Mouse (Mus musculus) common myeloid progenitor, adult 5-6 weeks (primary cell): Measurements from ENCODE around the gene Rcan1. TPM values are rescaled to one million over a fixed set of nuclear protein-coding genes. Genes with fewer than 3 reads are reported as not detected.
A peak's percentile ranks its signal among the peaks of the same experiment; 100 is the strongest.
"Not testable (repeated sequence)": the region's sequence is repeated elsewhere in the genome, so short reads cannot be mapped to it uniquely, and the experiment has no call there.

Experiments used
- ATAC-seq: replicated peaks from 2 replicates; pipeline ENCODE4 v1.8.0; 2016; ENCODE audit warnings: low read depth, mild to moderate bottlenecking, moderate TSS enrichment, inconsistent platforms; ENCODE audit not compliant: poor library complexity, severe bottlenecking
- total RNA-seq: library from RNA; stranded (forward); fragments of 200-1000, 187-1606 nt; gene quantifications from 2 replicates; pipeline ENCODE4 v1.2.3, GENCODE M21; 2017

The Rcan1 gene
- total RNA-seq, 1 experiment from 2014 or later, result 7.6 TPM

DNA sequence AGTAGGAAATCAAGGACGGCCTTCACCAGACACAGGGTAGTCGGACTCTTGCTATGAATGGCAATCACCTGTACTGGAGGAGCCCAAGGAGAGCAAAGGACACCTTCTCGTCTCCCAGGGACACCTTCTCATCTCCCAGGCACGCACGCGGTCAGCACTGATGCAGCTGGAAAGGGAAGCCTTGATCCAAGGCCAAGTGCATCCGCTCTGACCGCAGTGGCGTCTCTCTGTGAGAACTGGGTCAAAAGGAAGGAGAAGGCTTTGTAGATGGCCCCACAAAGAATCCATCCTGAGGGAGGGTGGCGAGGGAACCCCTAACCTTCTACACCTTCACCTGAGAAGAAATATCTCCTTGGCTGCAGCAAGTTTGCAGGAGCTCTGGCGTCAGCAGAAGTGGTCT lies 28.5 kb downstream of the Rcan1 start:
- no peak for ATAC-seq

DNA sequence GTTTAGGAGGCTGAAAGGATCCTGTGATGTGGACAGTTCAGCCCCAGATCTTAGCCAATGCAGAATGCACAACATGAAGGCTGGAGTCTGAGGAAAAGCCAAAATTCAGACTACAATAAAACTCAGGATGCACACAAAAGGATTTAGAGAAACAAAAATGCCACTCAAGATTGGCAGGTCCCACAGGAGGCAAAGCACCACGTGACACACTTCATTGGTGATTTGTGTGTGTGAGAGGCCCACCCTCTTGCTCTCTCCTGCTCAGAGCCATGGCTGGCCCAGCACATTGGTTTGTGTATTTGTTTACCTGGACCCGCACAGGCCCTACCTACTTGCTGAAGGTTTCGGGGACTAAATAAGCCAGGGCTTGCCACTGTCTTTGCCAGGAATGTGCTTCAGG lies 29.5 kb downstream of the Rcan1 start:
- no peak for ATAC-seq

DNA sequence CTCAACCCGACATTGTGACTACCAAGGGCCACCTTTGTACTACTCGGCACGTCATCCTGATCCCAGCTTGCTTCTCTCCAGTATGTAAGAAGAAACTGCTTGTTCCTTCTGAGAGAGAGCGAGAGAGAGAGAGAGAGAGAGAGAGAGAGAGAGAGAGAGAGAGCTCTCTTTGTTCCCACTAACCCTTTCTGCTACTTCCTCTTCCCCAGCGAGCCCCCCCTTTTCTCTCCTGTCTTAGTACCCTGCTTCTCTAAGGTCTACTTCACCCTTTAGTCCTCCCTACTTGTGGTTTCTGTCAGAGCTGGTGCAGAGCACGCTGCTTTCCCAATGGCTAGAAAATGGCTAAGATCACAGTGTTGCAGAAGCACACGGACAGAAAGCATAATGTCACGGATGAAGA lies 30.4 kb downstream of the Rcan1 start:
- ATAC-seq, result peak; percentile 79

DNA sequence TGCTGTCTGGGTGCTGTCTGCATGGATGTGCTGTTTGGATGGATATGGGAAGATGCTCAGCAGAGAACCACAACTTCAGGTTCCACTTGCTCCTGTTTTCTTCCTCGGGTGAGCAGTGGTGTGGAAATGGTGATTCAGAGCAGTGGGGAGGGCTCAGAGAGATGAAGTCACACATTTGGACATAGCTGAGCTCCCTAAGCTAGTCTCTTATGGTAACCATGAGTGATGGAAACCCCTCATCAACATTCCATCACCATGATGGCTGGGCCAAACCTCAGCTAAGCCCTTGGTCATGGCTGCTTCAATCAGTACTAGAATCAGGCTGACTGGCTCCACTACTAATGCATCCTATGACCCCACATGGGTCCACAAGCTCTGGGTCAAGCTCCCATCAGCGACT lies 30.9 kb downstream of the Rcan1 start:
- no peak for ATAC-seq

DNA sequence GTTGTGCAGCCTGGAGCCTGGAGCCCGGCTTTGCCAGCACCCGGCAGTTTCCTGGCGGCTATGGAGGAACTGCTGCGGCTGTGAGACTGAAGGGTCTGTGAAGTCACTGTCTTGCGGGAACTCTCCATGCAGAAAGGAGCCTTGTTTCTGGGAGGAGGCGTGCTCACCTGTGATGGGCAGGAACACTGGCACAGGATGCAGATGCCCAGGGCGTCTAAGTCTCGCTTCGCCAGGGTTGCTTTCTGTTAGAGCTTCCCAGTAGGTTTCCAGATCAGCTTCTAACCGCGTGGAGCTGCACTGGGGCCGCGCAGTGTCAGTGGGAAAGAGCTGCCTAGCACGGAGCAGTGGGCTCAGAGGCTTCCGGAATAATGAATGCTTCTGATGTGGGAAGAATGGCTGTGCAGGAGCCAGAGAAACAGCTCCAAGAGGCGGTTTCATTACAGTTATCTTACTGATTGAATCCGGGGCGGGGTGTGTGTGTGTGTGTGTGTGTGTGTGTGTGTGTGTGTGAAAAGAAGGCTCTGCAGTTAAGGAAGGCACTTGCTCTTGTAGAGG lies 35.2 kb downstream of the Rcan1 start:
- ATAC-seq, result no peak

DNA sequence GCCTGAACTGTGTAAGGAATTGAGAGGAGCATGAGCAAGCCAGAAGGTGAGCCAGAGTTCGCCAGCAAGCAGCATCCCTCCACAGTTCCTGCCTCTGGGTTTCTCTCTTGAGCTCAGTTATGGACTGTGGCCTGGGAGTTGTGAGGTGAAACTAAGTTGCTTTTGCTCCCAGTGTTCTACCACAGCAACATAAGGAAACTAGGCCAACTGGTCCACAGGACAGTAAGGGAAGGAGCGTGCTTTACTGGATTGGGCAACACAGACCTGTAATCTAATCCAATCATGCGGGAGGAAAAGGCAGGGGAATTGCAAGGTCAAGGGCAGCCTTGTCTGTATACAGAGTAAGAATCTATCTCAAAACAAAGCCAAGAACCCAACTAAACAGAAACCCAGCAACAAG lies 37.5 kb downstream of the Rcan1 start:
- no peak for ATAC-seq

DNA sequence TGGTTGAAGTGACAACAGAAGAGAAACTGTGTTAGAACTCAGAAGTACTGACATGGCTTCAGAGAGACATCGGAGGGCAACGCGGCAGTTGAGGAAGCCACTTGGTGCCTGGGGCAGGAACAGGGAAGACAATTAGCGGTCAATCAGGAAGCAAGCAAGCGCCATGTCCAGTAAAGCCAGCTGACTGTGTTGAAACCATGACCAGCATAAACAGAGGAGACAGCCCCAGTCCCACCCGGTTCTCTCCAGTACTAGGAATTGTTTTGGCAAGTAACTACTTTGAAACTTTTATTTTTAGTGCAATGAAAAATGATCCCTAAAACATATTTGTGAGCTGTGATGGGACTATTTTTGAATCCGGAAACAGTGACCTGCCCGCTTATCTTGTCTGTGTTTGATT lies 39.9 kb downstream of the Rcan1 start:
- ATAC-seq, result no peak

DNA sequence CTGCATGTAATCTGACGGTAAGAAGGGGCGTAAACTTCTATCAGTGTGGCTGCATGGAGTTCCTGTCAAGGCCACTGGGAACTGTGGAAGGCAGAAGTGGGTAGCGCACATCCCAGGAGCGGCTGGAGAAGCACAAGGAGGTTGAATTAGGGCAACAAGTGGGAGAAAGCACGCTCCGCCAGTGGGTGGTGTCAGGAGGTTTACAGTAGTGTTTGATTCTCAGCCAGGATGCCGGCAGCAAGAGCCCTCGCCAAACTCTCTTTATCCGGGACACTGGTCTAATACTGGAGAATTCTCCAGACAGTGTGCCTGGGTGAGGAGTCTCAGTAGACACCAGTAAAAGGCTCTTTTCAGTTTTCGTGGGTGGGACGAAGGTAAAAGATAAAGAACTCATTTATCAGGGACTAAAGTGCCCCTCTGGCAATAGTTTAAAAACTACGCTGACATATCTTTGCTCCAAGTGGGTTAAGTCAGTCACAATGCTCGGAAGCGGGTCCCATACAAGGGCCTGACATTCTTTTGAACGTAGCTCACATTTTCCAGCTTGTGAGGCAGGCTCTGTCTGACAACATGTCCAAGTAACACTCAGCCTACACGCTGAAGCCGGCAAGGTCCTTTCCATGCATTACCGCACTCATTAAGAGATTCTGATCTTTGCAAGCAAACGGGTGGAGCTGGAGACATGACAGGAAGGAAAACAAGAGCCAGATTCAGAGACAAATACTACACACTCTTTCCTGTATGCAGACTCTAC lies 42.3 kb downstream of the Rcan1 start:
- ATAC-seq, result no peak

DNA sequence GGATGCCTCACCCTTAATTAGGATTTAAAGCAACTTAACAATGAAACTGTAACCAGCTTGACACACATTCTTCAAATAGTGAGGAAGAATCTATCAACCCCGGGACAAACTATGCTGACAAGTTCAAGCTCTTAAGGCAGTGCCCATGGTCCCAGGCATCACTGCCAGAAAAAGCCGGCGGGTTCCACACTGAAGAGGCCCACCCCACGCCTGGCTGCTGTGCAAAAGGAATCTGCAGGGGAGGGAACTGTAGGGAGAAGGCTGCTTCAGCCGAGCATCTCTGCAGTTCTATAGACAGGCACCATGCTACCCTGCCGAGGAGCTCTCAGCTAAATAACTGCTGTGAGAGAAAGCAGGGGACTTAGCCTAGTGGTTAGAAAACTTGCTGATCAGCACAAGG lies 44.0 kb downstream of the Rcan1 start:
- ATAC-seq, result no peak

DNA sequence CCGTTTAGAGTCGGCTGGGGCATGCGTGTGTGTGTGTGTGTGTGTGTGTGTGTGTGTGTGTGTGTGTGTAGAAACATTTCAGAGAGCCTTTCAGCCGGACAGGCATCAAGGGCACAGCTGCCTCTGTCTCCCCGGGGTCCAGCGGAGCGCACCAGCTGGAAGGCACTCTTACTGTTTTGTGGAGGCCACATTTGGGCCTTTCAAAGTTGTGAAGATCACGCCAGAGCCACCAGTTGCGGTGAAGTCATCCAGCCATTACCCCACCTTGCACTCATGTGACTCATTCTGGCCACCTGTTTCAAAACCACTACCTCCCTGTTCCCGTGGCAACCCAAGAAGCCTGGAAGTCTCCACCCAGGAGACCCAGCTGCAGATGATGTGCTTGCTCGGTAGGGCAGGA lies 44.8 kb downstream of the Rcan1 start:
- no peak for ATAC-seq

DNA sequence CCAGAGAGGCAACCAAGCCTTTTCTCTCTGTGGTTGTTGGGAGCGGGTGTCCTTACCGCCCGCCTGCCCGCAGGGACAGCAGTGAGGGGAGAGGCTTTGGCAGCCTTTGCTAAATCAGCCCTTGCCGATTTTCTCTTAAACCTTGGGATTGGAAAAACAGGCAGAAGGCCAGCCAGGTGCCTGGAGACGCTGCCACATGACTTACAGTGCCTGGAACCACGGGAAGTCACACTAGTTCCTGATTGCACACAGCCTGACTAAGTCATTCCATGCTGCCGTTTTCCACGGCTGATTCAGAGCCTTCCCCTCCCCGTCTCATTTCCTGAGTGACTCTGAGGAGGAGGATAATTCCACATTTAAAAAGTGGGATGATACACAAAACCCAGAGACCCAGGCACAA lies 47.3 kb downstream of the Rcan1 start:
- no peak for ATAC-seq

DNA sequence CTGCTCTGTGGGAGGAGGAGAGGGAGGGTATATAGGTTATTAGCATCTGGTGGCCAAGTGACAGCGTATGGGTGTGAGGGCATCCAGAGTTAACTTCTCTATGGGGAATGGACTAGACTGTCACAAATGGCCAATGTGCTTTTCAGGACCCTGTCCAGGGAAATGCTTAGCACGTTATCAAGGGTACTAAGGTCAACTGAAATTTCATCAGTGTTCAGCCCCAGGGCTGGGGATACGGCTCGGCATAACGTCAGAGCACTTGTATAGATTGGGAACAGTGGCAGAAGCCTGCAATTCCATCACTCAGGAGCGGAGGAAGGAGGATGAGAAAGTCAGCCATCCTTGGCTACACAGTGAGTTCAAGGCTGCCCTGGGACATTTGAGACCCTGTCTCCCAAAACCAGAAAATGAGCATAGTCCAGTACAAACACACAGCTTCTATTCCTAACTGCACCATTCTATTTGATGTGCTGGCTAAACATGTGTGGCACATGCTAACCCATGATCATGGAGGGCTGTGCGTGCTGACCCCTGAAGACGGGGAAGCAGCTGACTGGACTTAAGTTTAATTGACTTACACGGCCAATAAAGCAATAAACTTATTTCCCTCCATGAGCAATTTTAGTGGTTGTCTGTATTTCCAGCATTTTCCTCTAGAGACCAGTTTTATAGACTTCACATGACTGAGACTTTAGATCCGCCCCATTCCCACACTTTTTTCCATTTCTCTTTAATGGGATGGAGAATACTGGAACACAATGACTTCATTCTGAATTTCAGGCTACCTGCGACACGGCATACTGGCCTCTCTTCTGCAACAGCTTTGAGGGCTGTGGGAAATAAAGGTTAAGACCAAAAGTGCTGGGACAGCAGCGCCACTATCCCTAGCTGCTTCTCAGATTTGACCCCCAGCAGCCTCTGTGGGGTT lies 48.0 kb downstream of the Rcan1 start:
- no peak for ATAC-seq

DNA sequence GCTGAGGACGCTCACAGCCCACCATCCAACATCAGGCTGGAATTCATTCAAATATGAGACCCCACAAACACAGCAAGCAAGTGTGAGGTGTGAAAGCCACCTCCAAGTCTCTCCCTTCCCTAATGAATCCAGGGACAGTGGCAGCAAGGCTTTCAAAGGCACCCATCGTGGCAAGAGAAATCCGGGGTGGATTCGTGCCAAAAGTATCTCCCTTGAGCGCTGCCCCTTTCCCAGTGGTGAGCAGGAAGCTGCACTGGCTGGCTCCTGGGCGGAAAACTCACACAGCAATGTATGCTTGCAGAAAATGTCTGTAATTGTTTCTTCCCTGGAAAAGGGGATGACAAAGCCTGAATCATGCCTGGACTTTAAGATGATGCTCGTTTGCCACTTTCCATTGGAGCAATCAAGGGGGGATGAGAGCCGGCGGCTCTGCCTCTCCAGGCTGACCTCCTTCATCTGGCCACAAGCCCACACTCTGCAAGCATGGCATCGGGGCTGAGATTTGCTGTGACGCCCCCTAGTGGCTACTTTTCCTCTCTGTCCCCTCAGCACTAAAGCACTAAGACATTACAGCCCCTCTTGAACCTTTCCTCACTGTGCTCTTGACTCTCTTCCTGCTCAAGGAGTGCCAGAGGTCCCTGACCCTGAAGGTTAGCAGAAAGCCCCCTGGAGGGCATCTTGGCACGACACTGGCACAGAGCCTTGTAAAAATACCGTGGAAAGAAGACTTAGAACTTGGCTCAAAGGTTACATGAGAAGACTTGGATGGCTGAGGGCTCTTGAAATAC lies 49.3 kb downstream of the Rcan1 start:
- ATAC-seq, result peak; percentile 45; the same call in 1 of the 2 replicates

DNA sequence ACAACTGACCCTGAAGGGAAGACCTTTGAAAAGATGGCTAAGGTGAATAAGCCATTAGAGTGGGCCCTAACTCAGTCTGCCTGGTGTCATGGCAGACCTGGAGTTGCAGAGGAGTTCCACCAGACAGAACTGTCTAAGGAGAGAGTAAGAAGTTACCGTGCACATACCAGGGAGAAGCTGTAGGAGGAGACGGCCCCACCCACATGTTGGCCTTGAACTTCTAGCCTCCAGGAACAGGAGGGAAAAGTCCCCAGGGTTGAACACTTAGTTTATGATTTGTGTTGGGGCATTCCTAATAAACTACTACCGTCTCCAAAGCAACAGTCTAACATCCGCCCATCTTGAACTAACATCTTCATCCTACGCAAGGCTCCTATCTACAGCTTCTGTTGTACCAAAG lies 50.0 kb downstream of the Rcan1 start:
- no peak for ATAC-seq

DNA sequence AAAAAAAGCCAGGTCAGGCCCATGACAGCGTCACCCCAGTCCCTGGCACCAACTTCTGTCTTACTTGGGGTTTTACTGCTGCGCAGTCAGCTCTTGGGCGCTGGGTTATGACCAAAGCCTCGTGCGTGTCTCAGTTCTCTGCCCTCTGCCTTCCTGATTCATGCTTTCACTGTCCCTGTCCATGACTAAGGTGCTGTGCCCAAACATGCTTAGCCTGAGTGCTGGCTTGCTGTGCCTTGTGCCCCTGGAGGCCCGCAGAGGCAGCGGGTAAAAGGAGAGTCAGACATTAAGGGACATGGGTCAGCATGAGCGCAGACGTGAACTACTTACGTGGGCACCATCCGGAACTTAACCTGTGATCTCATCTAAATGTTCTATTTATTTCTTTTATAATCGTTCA lies 51.6 kb downstream of the Rcan1 start:
- no peak for ATAC-seq

DNA sequence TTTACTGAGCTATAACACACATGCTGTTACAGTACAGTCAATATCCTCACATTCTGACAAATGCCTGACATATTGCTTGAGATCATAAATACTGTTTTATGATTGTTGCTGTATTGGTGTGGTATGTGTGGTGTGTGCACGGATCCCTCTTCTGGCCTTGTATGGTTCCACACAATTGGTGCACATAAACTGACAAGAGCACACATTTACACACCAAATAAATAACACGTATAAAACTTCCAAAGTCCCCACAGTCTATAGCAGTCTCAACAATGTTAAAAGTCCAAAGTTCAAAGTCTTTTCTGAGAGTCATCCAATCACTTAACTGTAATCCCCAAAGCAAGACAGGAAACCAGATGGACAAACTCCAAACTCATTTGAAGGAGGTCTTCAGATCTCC lies 53.4 kb downstream of the Rcan1 start:
- ATAC-seq, result no peak

DNA sequence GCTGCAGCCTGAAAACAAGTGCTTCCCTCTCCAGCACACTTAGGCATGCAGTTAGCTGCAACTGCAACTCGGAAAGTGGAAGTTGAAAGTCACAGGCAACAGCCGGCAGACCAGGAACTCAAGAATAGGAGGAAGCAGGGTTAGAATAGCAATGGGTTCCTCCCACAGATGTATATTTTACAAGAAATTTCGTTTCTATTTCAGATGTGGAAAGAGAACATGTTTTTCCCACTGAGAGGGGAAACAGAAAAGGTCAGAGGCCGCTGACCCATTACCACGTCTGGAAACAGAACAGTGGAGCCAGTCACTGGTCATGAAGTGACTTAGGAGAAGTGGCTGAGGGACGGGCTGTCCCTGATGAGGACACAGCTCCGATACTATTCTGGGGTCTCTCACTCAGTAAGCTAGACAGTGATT lies 55.0 kb downstream of the Rcan1 start:
- peak; percentile 85 for ATAC-seq

DNA sequence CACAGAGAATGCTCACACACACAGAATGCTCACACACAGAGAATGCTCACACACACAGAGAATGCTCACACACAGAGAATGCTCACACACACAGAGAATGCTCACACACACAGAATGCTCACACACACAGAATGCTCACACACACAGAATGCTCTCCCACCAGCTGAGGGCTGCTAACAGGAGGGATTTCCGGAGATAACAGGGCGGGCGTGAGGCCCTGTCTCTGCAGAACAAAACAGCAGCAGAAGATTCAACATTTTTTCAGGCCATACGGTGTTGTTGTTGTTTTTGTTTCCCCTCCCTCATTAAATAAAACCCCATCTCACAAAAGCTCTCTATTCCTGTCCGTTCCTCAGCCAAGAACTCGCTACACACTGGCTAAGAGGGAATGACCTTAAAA lies 55.6 kb downstream of the Rcan1 start:
- ATAC-seq, result not testable (repeated sequence)

DNA sequence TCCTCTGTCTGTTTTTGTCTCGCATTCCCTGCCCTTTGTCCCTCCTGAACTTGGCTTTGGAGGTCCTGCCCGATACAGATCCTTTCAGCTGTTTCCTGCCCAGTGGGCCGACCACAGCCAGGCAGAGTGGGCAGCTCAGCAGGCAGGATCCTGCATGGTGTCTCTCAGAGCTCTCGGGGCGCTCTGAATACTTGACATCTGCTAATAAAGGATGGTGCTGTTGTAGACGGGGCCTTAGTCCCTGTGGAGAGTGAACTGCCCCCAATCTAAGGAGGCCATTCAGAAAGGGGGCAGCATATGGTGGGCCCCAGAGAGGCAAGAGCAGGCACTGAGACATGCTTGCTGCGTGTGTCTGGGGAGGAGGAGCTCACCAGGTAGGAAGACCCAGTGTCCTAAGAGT lies 57.8 kb downstream of the Rcan1 start:
- no peak for ATAC-seq

DNA sequence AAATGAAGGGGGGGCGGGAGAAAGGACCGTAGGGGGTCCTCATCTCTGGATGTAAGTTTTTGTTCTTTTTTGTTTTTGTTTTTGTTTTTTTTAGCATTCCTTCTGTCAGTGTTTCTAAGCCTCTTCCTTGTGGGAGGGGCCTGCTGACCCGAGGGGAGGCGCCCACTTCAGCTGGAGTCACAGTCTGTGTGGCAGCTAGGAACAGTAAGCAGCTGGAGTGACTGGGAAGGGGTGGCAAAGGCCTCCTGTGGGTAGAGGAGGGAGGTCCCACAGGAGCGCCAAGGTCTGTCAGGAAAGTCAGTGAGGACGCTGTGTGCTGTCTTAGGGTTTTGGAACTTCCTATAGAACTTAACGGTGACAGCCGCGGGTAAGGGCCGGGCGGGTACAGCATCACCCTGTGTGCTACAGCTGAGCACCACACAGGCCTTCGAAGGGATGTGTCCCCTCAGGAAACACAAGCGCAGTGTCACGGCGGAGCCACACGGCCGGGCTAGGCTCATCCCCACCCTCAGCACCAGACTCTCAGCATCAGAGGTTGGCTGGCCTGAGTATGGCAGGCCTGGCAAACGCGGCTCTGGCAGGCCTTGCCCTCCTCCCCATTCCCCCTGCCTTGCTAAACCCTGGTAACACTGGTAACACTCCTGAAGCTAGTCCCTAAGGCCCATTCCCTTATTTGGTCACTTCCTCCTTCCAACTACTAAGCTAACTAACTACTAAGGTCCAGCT lies 58.5 kb downstream of the Rcan1 start:
- 0 out of 2 replicates have a peak, but pooled peaks have one; percentile 24 for ATAC-seq
